Mouse (Mus musculus) heart, postnatal 0 days (tissue): Measurements from ENCODE around the gene Grb10.

Experiments
- CTCF ChIP-seq: IDR thresholded peaks from 2 replicates; pipeline ENCODE4 v1.5.1; 2016; ENCODE audit warnings: antibody characterized with exemption, control low read depth, low read depth
- EP300 ChIP-seq: IDR thresholded peaks from 2 replicates; pipeline ENCODE4 v1.6.1; 2016; ENCODE audit warnings: antibody characterized with exemption, low read depth

DNA sequence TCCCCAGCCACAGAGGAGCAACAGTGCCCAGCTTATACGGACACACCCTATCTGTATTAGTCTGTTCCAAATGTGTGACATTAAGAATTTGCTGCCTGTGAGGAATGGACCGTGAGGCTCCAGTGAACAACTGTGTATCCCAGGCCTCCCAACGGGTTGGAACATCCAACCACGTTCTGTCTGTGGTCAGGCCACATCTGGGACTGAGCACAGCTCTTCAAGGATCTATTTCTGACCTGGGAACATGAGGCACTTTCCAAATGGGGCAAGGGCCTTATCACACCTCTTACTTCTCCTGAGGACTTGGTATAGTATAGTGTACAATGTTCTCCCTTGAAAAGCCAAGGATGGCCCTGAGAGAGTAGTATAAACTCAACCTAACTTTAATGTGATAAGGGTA is 19.9 kb downstream of the Grb10 start:
- TF ChIP-seq EP300: no peak
- TF ChIP-seq CTCF: no peak
